18 mouse cellular contexts compared by ENCODE assay signal in the genomic region with DNA sequence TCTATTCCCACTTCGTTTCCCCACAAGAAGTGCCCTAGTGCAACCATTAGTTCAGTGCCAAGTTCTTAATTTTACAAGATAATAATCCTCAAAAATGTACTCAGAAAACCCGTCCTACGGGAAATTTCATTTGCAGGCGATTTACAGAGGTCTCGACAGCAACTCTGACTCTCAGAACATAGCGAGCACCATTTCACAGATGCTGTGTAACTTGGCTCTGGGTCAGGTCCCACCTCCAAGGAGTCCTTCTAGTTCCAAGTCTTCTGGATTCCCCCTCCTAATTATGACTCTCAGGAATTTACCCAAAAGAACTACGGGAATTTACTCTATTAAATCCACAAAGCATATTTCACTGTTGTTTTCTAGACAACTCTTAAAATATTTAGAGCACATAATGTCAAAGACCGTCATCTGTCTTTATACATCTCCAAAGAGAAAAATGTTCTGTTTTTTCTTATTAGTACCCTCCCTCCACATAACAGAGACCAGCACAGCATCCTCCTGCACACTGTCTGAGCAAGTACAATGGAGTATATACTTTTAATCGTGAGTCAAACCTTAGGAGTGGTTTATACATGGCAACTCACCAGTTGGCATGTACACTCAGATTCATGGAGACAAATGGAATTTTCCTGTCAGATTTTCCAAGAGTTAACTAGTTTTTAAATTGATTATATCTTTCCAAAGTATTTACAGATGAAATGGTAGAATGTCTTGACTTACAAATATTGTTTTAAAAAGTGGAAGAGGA. TPM values are rescaled to one million over a fixed set of nuclear protein-coding genes. Genes with fewer than 3 reads are reported as not detected.
DNase-seq lines count a peak whose midpoint lies in the region; ATAC-seq and TF ChIP-seq lines count a peak whose summit lies in the region.
"Had no signal": no experiment of that assay in that cellular context is flagged by ENCODE, and none has a peak within 500 bp of the region (broad histone marks: within the 10 kb centered on the region; RNA-seq: fewer than 3 reads in every experiment).

No protein-coding gene starts in this region.

- H3K27ac ChIP-seq in heart, embryonic 15.5 days, result peak overlapping the region; percentile 16; the same call in 1 of the 2 replicates
- H3K27ac ChIP-seq in heart, embryonic 10.5 days, result no peak overlapping the region
- H3K27ac ChIP-seq in lung, embryonic 16.5 days (ENCODE audit: low read length), result peak overlapping the region; percentile 65
- H3K27ac ChIP-seq in stomach, embryonic 16.5 days (ENCODE audit: low read length), result peak overlapping the region; percentile 59
- H3K27ac ChIP-seq in layer of hippocampus, adult 2 months, result no peak overlapping the region
- H3K27ac ChIP-seq: hindbrain, embryonic 10.5 days; liver, embryonic 14.5 days had no signal

- 60% methylated on average over 9 of the region's 9 CpGs for WGBS in heart, embryonic 15.5 days
- 87% methylated on average over 9 of the region's 9 CpGs for WGBS in heart, embryonic 10.5 days
- 41% methylated on average over 9 of the region's 9 CpGs for WGBS in lung, embryonic 16.5 days
- WGBS in lung, adult 2 months, result 52% methylated on average over 9 of the region's 9 CpGs
- 42% methylated on average over 9 of the region's 9 CpGs for WGBS in stomach, embryonic 16.5 days

- H3K9me3 ChIP-seq in heart, embryonic 15.5 days (replicated peaks), result no peaks in the 10 kb centered on the region
- no peaks in the 10 kb centered on the region for H3K9me3 ChIP-seq in heart, embryonic 10.5 days
- no peaks in the 10 kb centered on the region for H3K9me3 ChIP-seq in lung, embryonic 16.5 days (ENCODE audit: control insufficient read depth, low read length)
- H3K9me3 ChIP-seq in stomach, embryonic 16.5 days (replicated peaks; ENCODE audit: control insufficient read depth, low read length), result no peaks in the 10 kb centered on the region
- H3K9me3 ChIP-seq: hindbrain, embryonic 10.5 days; megakaryocyte, embryonic 14.5 days had no signal

- no peak for DNase-seq in heart, embryonic 10.5 days (ENCODE audit: low spot score)
- DNase-seq in lung, adult 2 months, result no peak
- peak; percentile 24 for DNase-seq in fibroblast of lung, adult 2 months (ENCODE audit: low read depth)
- DNase-seq in embryo, embryonic 9.5 days (ENCODE audit: extremely low spot score), result no peak
- DNase-seq in layer of hippocampus, adult 2 months (ENCODE audit: low spot score in 2 of 2), result no peak
- DNase-seq: adrenal gland, adult 2 months; cerebellum, adult 11-12 months; forebrain, postnatal 0 days; gastrocnemius, postnatal 10 days; kidney, postnatal 36 days; retina, postnatal 1 day had no signal

- no peaks in the 10 kb centered on the region for H3K36me3 ChIP-seq in heart, embryonic 15.5 days
- H3K36me3 ChIP-seq in heart, embryonic 10.5 days, result no peaks in the 10 kb centered on the region
- H3K36me3 ChIP-seq in lung, embryonic 16.5 days (ENCODE audit: control insufficient read depth, insufficient read depth, low read length), result no peaks in the 10 kb centered on the region
- H3K36me3 ChIP-seq in stomach, embryonic 16.5 days (ENCODE audit: control insufficient read depth, insufficient read depth, low read length), result no peaks in the 10 kb centered on the region
- H3K36me3 ChIP-seq: hindbrain, embryonic 10.5 days had no signal

- no peaks in the 10 kb centered on the region for H3K27me3 ChIP-seq in heart, embryonic 15.5 days
- H3K27me3 ChIP-seq in heart, embryonic 10.5 days (ENCODE audit: insufficient read depth, poor library complexity, severe bottlenecking), result no peaks in the 10 kb centered on the region
- H3K27me3 ChIP-seq in lung, embryonic 16.5 days (ENCODE audit: control insufficient read depth, insufficient read depth, low read depth, low read length), result no peaks in the 10 kb centered on the region
- H3K27me3 ChIP-seq in stomach, embryonic 16.5 days (ENCODE audit: control insufficient read depth, insufficient read depth, low read length), result no peaks in the 10 kb centered on the region
- H3K27me3 ChIP-seq: megakaryocyte, embryonic 14.5 days had no signal

- no peak overlapping the region for H3K9ac ChIP-seq in heart, embryonic 15.5 days
- H3K9ac ChIP-seq in lung, embryonic 16.5 days (ENCODE audit: low read length), result no peak overlapping the region
- H3K9ac ChIP-seq in stomach, embryonic 16.5 days (ENCODE audit: low read length), result no peak overlapping the region
- H3K9ac ChIP-seq: forebrain, postnatal 0 days; liver, embryonic 14.5 days had no signal

- TF ChIP-seq POLR2A in lung, adult 2 months (IDR thresholded peaks at IDR 0.05; ENCODE audit: borderline replicate concordance, extremely low read depth, low read depth, low read length), result no peak

- no peak overlapping the region for H3K4me3 ChIP-seq in heart, embryonic 15.5 days
- no peak overlapping the region for H3K4me3 ChIP-seq in heart, embryonic 10.5 days
- no peak overlapping the region for H3K4me3 ChIP-seq in lung, embryonic 16.5 days (ENCODE audit: low read length)
- no peak overlapping the region for H3K4me3 ChIP-seq in lung, adult 2 months (replicated peaks; ENCODE audit: extremely low read depth, low read depth, low read length)
- H3K4me3 ChIP-seq in stomach, embryonic 16.5 days (replicated peaks; ENCODE audit: low read length), result no peak overlapping the region
- H3K4me3 ChIP-seq in layer of hippocampus, adult 2 months, result no peak overlapping the region
- H3K4me3 ChIP-seq: hindbrain, embryonic 10.5 days; megakaryocyte, embryonic 14.5 days had no signal

- ATAC-seq in heart, embryonic 15.5 days (replicated peaks; ENCODE audit: insufficient number of reproducible peaks, insufficient read depth, low FRiP score, low read depth), result no peak
- peak; percentile 71 for ATAC-seq in lung, embryonic 16.5 days (ENCODE audit: low read depth)
- ATAC-seq in stomach, embryonic 16.5 days (ENCODE audit: insufficient read depth, low FRiP score), result no peak; the same call in 1 of the 2 replicates
- ATAC-seq: forebrain, postnatal 0 days had no signal

- peak overlapping the region; percentile 4; the same call in 1 of the 2 replicates for H3K4me2 ChIP-seq in heart, embryonic 15.5 days
- H3K4me2 ChIP-seq in lung, embryonic 16.5 days (ENCODE audit: low read depth, low read length), result no peak overlapping the region
- H3K4me2 ChIP-seq in stomach, embryonic 16.5 days (ENCODE audit: low read depth, low read length), result 0 out of 2 replicates have a peak overlapping the region, but pooled peaks have one; percentile 10
- H3K4me2 ChIP-seq: heart, embryonic 11.5 days had no signal

- 0 out of 2 replicates have a peak, but pooled peaks cover 8% of the 10 kb centered on the region for H3K4me1 ChIP-seq in heart, embryonic 15.5 days (replicated peaks)
- H3K4me1 ChIP-seq in heart, embryonic 10.5 days, result peaks cover 21% of the 10 kb centered on the region
- peaks cover 29% of the 10 kb centered on the region for H3K4me1 ChIP-seq in lung, embryonic 16.5 days (replicated peaks; ENCODE audit: control insufficient read depth, insufficient read depth, low read length)
- H3K4me1 ChIP-seq in lung, adult 2 months (ENCODE audit: control insufficient read depth, insufficient read depth, low read length), result peaks cover 14% of the 10 kb centered on the region
- H3K4me1 ChIP-seq in stomach, embryonic 16.5 days (ENCODE audit: control insufficient read depth, insufficient read depth, low read length), result peaks cover 27% of the 10 kb centered on the region
- H3K4me1 ChIP-seq: hindbrain, embryonic 10.5 days had no signal

- no peak for TF ChIP-seq CTCF in lung, adult 2 months (IDR thresholded peaks at IDR 0.05; ENCODE audit: insufficient read depth, low read length)
- TF ChIP-seq CTCF in layer of hippocampus, adult 2 months (conservative IDR thresholded peaks at IDR 0.05), result no peak

RNA-seq across cellular contexts. Expression of gene Mrtfa, which starts 25.8 kb away (rescaled TPM):
- polyA plus RNA-seq in heart, embryonic 15.5 days (2015; fragmentation: Nextera tagmentation; extraction: Ambion mirVana), result 11.4 and 19.0 TPM in 2 replicates
- 18.3 and 26.9 TPM in 2 replicates for polyA plus RNA-seq in heart, embryonic 10.5 days (2016; fragmentation: Nextera tagmentation; extraction: Ambion mirVana)
- 24.9 and 25.3 TPM in 2 replicates for polyA plus RNA-seq in lung, embryonic 16.5 days (2015; fragmentation: Nextera tagmentation; extraction: Ambion mirVana)
- polyA plus RNA-seq in lung, adult 2 months (2012; rRNA removed), result 32.8 and 39.0 TPM in 2 replicates
- 25.4 and 26.2 TPM in 2 replicates for polyA plus RNA-seq in stomach, embryonic 16.5 days (2015; fragmentation: Nextera tagmentation; extraction: Ambion mirVana)
- 100 to 1,000 TPM; 109 to 115 TPM for total RNA-seq in layer of hippocampus, adult 2 months (2021)

Comparison
In these comparisons a context has a peak if more than half of its experiments do, and no peak if none do; other contexts are left out.
1. H3K27ac ChIP-seq: peak in heart, embryonic 15.5 days (single experiment), lung, embryonic 16.5 days (single experiment) and stomach, embryonic 16.5 days (single experiment); none in heart, embryonic 10.5 days (single experiment) and layer of hippocampus, adult 2 months (single experiment).